Mouse (Mus musculus) brain, embryonic 14.5 days (tissue): Measurements from ENCODE around the gene Arid1a.

ENCODE experiments used
- CTCF ChIP-seq: fragments of 200-500 bp; IDR thresholded peaks from 2 replicates; pipeline ENCODE4 v1.5.1; 2012; ENCODE audit warnings: inconsistent platforms, mild to moderate bottlenecking, moderate library complexity, borderline replicate concordance; ENCODE audit not compliant: insufficient read depth, insufficient read length; ENCODE audit errors: extremely low read depth
- POLR2A ChIP-seq: fragments of 200-500 bp; IDR thresholded peaks from 2 replicates; pipeline ENCODE4 v1.6.1; 2012; ENCODE audit warnings: mild to moderate bottlenecking, inconsistent platforms, borderline replicate concordance; ENCODE audit not compliant: poor library complexity, insufficient read depth, insufficient read length, severe bottlenecking; ENCODE audit errors: extremely low read depth

GRCm38 (mm10) chr4:133631769-133632411, 124.7 kb downstream of the Arid1a start:
- TF ChIP-seq POLR2A = no peak
- TF ChIP-seq CTCF = no peak
